Mouse (Mus musculus) lung, postnatal 0 days (tissue): Measurements from ENCODE around the gene Aldh3a1.

Experiments
- CTCF ChIP-seq: IDR thresholded peaks from 2 replicates; pipeline ENCODE4 v1.5.1; 2016; ENCODE audit warnings: antibody characterized with exemption, mild to moderate bottlenecking
- EP300 ChIP-seq: IDR thresholded peaks from 2 replicates; pipeline ENCODE4 v1.6.1; 2016; ENCODE audit warnings: antibody characterized with exemption, mild to moderate bottlenecking, control low read depth

GRCm38 (mm10) chr11:61199620-61200362, 7.5 kb upstream of the Aldh3a1 start:
- TF ChIP-seq EP300 = no peak
- no peak for TF ChIP-seq CTCF
